Mouse (Mus musculus) testis, postnatal 14 days (tissue): ENCODE measurements around the gene Clec4f.
"Not testable (repeated sequence)": the region's sequence is repeated elsewhere in the genome, so short reads cannot be mapped to it uniquely, and the experiment has no call there.

Experiments
- DNase-seq: peaks from one replicate; pipeline ENCODE4 v3.0.0; 2021; ENCODE audit warnings: low spot score

Clec4f gene

GRCm38 (mm10) chr6:83634106-83634505, 21.9 kb downstream of the Clec4f start:
- DNase-seq = not testable (repeated sequence)

DNA sequence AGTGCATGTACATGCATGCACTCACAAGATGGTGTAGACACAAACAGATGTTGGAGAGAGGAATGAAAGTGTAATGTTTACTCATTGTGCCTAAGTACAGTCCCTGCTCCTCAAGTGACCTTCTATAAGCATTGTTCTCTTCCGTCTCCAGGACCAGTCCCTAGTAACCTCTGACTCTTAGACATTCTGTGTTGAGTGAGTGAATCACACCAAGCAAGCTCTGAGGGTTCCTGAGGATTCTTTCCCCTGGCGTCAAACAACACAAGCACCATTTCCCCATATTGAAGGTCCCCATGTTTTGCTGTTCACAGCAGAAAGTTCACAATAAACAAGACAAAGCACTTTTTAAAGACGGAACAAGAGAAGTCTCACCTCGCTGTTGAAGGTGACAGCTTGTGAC, 24.2 kb downstream of the Clec4f start:
- no peak for DNase-seq

- DNase-seq = no peak
Observed at GRCm38 (mm10) chr6:83626781-83627180, 29.2 kb downstream of the Clec4f start.

- no peak for DNase-seq
Observed at GRCm38 (mm10) chr6:83619955-83620354, 36.0 kb downstream of the Clec4f start.

DNA sequence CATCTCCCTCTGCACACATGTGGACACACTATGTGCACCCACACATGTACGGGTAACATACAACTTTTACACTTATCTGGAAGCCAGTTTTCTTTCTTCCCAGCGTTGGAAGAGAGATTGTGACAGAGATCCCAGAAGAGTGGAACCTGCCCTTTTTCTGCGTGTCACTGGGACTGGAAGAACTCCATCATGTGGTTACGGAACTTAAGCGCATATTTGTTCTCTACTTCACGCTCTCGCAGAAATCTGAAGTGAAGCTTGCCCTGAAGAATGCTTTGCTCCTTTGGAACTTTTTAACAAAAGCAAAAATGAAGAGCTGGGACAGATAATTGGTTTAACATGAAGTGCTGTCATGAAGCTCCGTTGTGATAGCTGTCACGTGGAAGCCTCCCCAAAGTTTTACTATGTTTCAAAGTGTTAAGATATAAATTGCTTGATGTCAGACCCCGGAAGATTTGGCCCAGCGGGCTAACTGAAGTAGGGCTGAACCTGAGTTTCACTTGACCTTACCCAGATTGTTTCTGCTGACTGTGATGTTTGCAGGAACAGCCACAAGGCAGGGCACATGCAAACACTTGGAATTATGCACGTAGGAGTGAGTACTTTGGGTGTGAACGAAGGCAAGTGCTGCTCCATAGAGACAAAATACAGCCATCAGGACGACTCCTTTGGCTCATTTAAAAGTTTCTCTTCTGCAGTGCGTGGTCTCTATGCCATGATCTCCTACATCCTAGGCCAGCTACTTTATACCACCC, 38.2 kb downstream of the Clec4f start:
- DNase-seq = no peak

DNA sequence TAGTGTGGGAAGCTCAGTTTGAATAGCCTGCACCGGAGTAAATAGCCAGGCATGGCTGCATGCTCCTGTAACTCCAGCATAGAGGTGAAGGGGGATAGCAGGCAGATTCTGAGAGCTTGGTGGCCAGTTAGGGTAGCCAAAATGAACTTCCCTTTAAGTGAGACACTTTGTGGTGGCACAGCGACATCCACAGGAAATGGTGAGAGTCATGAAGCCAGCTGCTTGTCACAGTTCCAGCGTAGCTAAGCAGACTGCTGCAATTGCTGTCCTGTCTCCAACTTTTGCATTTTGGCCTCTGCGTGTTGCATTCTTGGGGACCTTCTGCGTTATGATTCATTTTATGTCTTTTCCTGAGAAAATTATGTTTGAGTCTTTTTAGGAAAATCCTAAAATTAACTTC, 39.5 kb downstream of the Clec4f start:
- DNase-seq = peak; percentile 30

DNA sequence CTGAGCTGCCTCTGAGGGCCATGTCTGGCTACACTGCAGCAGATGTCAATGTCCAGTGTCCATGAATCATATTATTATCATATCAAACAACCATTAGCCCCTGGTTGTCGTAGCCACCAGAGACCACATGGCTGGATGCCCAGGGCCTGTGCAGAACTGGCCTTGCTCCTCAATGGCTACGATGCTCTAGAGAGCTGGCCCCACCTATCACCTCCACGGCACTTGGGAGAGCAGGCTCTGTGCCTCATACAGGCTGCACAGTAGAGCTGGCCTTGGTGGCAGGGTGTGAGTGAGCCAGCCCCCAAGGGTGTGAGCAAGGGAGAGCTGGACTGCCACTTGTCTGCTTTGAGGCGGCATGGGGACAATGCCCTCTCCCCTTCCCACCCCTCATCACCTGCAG, 41.5 kb downstream of the Clec4f start:
- no peak for DNase-seq

DNA sequence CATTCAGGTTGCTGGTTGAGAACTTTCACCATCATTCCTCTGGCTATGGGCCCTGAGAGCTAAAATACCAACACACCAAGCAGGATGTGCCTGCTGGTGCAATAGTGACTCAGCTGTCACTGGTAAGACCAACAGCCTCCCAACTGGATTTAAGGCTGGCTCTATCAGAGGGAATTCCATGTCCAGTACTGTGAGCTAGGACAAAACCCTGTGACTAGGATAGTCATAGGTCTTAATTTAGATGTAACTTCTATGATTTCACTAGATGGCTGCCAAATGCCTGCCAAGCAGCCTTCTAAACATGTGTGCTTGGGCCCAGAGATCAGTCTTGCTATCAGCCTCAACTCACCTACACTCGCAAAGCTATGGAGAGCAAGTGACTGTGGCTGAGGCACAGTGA, 43.0 kb downstream of the Clec4f start:
- DNase-seq = no peak

DNA sequence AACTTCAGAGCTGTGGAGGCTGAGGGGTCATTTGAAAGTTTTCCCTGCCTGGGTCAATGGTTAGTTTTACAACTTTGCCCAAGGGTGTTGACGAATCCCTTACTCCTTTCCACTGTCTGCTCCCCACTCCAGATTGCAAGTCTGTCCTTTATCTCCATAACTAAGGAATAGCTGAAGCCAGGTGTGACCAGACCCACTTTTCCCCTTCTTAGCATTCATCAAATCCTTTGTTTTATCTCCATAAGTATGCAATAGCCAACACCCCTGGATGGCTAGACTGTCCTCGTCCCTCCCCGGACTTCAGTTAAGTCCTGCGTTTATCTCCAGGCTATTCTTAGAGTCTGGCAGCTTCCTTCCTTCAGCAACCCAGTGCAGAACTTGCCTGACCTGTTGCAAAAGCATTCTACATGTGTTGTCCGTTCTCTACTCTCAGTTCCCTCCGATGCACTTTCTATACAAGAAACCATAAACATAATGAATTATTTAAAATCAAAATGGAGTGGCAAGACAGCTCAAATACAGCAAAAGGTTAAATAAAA, 56.3 kb downstream of the Clec4f start:
- no peak for DNase-seq

DNA sequence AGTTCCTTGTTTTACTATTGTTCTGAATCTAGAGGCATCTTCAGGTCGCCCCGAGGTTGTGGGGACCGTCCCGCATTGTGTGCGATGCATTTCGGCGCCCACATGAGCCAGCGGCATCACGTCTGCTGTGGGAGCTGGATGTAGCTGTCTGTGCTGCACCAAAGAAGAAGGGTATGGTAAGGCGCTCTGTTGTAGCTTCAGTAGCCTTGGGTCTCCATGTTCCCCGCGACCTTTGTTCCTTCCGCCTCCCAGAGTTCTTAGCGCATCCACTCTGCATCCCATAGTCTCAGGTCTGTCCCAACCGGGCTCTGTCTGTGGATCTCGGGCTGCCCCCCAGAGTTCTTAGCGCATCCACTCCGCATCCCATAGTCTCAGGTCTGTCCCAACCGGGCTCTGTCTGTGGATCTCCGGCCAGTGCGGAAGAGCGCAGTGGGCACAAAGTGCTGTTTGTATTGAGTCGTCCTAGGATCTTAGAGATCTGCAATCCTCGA, 56.9 kb downstream of the Clec4f start:
- no peak for DNase-seq

GRCm38 (mm10) chr6:83598646-83599045, 57.3 kb downstream of the Clec4f start:
- no peak for DNase-seq

DNA sequence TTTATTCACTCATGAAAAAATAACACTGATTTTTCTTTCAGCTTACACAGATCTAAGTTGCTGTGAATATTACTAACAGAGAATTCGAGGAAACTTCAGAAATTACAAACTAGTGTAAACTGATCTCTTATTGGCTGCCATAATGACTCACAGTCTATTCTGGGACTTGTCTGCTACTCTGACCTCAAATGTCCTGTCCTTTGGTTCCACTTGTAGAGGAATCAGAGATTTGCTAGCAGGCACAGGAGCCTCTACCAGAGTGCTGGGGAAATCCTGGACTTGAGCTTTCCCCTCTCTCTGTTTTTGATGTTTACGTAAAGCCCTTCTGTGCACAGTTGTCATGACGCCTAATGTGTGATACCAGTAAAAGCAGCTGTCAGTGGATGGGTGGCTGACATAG, 58.0 kb downstream of the Clec4f start:
- no peak for DNase-seq

DNA sequence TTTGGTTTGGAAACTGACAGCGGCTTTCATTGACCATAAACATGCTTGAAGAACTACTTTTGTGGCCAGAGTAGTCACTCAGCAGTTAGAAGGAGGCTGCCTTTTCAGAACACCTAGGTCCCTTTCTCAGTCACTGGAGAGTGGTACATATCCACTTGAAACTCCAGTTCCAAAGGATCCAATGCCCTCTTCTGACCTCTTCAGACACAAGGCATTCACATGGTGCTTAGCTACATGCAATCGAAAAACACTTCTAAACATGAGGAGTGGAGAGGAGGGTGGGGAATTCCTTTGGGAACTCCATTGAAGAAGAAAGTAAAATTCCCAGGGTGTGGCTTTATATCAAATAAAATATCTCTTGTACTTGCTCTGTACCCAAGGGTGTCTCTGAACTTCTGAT, 61.0 kb downstream of the Clec4f start:
- DNase-seq = no peak
